Mouse (Mus musculus) layer of hippocampus, postnatal 36 days (tissue): ENCODE data around the gene Nck2. TPM values are rescaled to one million over a fixed set of nuclear protein-coding genes. Genes with fewer than 3 reads are reported as not detected.

ENCODE experiments used
- DNase-seq, 2 experiments: peaks; one replicate each; pipeline ENCODE4 v3.0.0; 2022
- total RNA-seq, 2 experiments: library from RNA; stranded (reverse); gene quantifications; 2 replicates each; pipeline ENCODE4 v1.2.3; 2021

The Nck2 gene
- total RNA-seq, 2 experiments from 2014 or later = 56.6 to 58.1 TPM

- DNase-seq = no peak
Observed at GRCm38 (mm10) chr1:43534060-43534760, 89.8 kb downstream of the Nck2 start.

GRCm38 (mm10) chr1:43535519-43536000 is 91.2 kb downstream of the Nck2 start:
- no peak for DNase-seq

GRCm38 (mm10) chr1:43536266-43536665 is 91.9 kb downstream of the Nck2 start:
- DNase-seq = no peak

- no peak for DNase-seq
Observed at GRCm38 (mm10) chr1:43537021-43537420, 92.6 kb downstream of the Nck2 start.

- no peak for DNase-seq
Observed at GRCm38 (mm10) chr1:43537496-43537895, 93.1 kb downstream of the Nck2 start.

GRCm38 (mm10) chr1:43538716-43539115 is 94.3 kb downstream of the Nck2 start:
- DNase-seq = no peak

- no peak for DNase-seq
Observed at GRCm38 (mm10) chr1:43539689-43540380, 95.5 kb downstream of the Nck2 start.

GRCm38 (mm10) chr1:43542339-43542738 is 98.0 kb downstream of the Nck2 start:
- no peak for DNase-seq

GRCm38 (mm10) chr1:43547644-43548043 is 103.3 kb downstream of the Nck2 start:
- DNase-seq = no peak

- no peak for DNase-seq
Observed at GRCm38 (mm10) chr1:43548749-43549148, 104.4 kb downstream of the Nck2 start.

GRCm38 (mm10) chr1:43550525-43550924 is 106.1 kb downstream of the Nck2 start:
- DNase-seq = no peak

GRCm38 (mm10) chr1:43553989-43554679 is 109.8 kb downstream of the Nck2 start:
- peak in 1 of 2 experiments; percentile 35 for DNase-seq

- DNase-seq = no peak
Observed at GRCm38 (mm10) chr1:43555222-43555974, 111.0 kb downstream of the Nck2 start.

GRCm38 (mm10) chr1:43558329-43558728 is 114.0 kb downstream of the Nck2 start:
- no peak for DNase-seq

GRCm38 (mm10) chr1:43559043-43559692 is 114.8 kb downstream of the Nck2 start:
- no peak for DNase-seq

- no peak for DNase-seq
Observed at GRCm38 (mm10) chr1:43561085-43561484, 116.7 kb downstream of the Nck2 start.

- DNase-seq = no peak
Observed at GRCm38 (mm10) chr1:43562002-43562666, 117.8 kb downstream of the Nck2 start.

GRCm38 (mm10) chr1:43565260-43565659 is 120.9 kb downstream of the Nck2 start:
- no peak for DNase-seq

GRCm38 (mm10) chr1:43566677-43567377 is 122.4 kb downstream of the Nck2 start:
- DNase-seq = no peak

- DNase-seq = no peak
Observed at GRCm38 (mm10) chr1:43568824-43569223, 124.4 kb downstream of the Nck2 start.

GRCm38 (mm10) chr1:43571105-43571504 is 126.7 kb downstream of the Nck2 start:
- no peak for DNase-seq
